Mouse (Mus musculus) forelimb bud, embryonic 11.5 days (tissue): ENCODE data around the gene Twist2.

Experiments
- DNase-seq: peaks from one replicate; pipeline ENCODE4 v3.0.0-alpha.2; 2012; ENCODE audit warnings: low read depth, low spot score

Gene Twist2

DNA sequence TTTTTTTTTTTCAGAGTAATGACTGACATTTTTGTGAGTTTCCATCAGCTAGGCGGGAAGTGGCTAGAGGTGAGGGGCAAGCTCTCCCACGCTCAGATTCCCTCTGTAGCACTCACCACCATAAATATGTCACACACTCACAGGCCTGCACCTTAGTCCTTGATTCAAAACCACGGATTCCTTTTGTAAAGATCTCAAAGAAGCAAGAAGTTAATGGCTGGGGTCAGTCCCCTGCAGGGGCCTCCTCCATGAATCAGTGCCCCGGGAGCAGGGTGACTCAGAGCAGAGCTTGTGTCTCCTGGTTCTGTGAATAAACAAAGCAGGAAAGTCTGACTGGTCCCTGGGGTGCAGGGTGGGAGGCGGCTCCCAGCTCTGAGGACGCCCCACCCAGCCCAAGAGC, 15.3 kb downstream of the Twist2 start:
- DNase-seq = no peak

DNA sequence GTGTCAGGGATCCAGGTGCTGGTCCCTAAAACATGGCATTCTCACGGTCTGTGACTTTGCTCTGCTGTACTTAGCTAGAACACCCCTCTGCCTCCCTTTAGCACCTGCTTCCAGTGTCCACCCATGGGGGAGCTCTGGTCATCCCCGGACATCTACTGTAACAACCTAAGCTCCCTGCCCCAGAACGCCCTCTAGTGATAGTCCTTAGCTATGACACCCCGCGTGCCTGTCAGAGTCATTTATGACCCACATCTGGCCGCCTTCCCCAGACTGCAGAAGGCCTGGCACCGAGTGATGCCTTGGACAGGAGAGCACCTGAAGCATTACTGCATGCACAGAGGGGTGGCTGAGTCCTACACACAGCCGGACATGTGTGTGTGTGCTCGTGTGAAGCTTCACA, 18.0 kb downstream of the Twist2 start:
- peak; percentile 59 for DNase-seq

DNA sequence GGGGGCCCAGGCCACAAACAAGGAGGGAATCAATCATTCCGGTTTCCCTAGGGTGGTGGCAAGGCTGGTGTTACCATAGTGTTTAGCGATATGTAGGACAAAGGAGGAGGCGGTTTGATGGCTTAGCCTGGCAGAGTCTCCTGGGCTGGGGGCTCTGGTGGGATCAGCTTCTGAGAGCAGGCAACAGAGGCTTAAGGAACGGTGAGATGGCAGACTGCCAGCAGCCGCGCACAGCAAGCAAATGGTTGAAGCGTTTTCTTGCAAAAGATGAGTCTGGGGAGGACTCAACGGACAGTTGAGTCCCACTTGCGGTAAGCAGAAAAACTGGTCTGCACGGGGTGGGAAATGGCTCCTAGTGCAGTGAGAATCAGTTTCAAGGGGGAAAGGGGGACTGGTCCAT, 19.3 kb downstream of the Twist2 start:
- no peak for DNase-seq

DNA sequence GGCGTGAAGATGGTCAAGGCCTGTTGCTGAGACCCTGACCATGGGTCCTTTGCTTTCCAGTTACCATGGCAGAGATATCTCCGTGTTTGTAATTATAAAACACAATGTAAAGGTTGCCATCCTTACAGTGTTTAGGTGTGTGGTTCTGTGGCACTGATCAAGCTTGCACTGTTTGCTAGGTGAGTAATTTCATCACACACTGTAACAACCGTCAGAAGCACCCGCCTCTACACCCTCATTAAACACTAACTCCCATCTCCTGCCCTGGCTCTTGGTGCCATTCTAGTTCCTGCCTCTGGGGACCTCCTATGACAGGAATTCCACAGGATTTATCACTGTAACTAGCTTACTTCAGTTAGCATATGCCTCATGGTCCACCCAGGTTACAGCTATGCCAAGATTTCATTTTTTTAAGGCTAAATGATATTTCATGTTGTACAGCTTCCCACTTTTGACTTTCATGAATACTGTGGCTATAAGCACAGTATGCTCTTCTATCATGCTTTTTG, 21.1 kb downstream of the Twist2 start:
- no peak for DNase-seq

DNA sequence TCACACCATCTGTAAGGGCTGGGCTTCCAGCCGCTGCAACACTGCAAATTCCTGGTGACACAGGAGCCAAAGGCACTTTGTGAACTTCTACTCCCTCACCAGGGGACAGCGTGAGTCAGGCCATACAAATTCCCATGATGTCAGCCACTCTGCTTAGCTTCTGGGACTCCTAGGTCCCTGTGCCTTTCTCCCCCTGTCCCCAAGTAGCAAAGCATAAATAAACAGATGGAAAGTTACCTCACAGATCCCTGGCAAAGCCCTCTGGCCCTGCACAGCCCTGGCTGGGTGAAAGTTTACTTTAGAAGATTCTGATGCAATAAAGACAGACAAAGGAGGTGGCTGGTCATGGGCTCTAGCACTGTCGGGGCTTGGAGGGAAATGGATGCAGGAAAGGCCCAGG, 22.3 kb downstream of the Twist2 start:
- DNase-seq = no peak

DNA sequence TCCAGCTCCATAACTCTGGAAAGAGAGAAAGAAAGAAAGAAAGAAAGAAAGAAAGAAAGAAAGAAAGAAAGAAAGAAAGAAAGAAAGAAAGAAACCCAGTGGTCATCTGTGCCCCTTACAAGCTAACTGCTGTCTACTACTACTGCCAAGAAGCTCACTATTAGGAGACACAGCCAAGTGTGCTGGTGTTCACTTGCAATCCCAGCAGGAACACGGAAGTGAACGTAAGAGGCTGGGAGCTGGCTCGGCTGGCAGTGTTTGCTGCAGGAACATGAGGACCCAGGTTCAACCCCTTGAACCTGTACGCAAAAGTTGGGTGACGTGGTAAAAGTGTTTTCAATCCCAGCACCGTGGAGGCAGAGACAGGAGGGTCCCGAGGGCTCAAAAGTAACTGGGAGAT, 22.7 kb downstream of the Twist2 start:
- DNase-seq = no peak

DNA sequence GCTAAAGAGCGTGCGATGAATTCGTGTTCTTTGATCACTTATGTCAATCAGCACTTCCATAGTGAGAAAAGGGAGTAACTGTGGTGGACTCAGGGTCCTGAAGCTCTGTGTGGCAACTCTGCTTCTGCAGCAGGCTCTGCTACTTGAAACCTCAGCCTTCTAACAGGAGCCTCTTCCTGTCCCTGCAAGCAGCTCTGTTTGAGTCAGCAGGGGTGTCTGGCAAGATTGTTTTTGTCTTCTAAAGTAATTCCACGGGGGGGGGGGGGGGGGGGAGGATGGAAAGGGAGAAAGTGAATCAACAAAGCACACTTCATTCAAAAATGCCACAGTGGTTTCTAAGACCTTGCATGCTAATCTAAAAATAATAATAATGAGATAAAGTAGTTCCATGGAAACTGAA, 24.0 kb downstream of the Twist2 start:
- no peak for DNase-seq

DNA sequence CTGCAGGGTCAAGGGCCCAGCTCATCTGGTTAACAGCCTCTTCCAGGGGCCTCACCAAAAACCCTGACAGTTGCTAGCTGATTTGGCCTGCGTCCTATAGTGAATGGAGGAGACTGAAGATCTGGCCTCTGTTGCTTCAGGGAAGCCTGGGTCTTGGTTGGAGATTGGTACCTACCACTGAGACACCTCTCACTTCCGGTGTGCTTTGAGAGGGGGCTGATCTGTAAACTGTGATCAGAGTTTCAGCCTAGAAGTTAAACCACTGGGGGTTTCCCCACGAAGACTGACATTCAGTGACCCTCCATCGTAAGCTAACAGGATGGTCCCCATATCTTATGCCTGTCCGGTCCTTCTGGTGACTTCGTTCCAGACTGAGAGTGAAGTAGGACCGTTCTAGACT, 30.7 kb downstream of the Twist2 start:
- no peak for DNase-seq

DNA sequence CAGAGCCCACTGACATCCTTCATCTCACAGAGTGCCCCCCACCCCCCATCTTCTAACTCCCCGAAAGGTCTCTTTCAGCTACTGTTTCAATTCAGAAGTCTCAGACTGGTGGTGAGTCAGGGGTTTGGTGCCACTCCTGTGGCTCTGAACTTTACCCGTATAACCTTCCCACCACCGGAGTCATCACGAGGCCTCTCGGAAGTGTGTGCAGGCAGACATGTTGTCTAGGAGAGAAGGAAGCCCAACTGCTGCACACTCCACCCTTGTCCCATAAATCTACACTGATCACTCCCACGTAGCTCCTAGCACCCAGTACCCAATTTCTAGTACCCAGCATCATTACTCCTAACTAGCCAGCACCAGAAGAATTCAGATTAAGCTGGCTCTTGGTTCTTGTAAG, 38.3 kb downstream of the Twist2 start:
- DNase-seq = no peak

DNA sequence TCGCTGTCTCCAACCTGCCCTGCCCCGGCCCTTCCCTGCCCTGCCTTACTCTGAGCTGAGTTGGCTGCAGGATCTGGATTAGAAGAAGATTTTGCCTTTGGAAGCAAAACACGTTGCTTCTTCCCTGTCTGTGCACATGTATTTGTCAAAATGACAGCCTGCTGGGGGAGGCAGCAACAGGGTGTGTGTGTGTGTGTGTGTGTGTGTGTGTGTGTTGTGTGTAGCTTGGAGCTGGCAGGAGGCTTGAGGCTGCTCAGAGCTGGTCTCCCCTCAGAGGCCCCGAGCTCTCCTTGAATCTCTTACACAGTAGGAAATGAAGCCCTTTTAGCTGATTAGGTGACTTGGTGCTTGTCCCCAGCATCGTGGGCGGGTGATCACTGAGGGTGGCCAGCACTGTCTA, 38.7 kb downstream of the Twist2 start:
- no peak for DNase-seq

DNA sequence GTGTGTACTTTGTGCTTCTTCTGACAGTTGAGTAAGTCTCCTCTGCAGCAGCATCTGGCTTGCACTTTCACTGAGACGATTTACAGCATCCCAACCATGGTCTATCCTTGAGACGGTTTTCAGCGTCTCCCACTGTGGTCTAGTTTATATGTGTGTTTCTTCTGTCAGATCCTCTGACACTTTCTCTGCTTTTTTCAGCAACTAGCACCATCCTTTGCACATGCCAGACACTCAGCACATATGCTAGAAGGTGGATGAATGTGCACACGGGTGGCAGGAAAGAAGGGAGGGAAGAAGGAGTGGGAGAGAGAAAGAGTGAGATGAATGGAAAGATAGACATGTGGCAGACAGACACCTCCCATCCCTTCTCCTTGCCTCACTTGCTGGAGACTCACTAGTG, 43.0 kb downstream of the Twist2 start:
- DNase-seq = no peak

DNA sequence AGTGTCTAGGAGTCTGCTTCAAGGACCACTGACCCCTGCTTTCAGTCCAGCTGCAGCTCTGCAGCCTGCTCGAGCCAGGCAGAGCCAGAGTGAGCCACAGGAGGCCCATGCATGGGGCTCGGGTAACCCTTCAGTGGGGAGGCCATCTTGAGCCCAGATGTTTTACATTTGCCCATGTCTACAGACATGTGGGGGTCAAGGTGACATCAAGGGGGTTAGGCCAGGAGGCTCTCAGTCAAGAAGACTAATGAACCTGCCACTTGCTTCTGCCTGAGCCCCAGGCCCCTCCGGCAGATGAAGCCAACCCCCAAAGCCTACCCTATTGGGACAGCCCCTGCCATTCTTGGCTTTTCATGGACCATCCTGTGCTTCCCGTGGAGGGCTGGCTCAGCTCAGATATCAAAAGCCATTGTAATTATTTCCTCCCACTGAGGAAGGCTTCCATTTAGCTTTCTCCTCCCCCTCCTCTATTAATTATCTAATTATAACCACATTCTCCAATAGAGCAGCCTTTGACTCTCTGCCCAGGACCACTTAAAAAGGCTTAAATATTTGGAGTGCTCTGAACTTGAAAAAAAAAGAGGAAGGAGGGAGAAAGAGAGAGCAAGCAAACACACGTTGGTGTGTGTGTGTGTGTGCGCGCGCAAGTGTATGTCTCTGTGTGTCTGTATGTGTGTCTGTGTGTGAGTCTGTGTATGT, 43.6 kb downstream of the Twist2 start:
- DNase-seq = peak; percentile 75

DNA sequence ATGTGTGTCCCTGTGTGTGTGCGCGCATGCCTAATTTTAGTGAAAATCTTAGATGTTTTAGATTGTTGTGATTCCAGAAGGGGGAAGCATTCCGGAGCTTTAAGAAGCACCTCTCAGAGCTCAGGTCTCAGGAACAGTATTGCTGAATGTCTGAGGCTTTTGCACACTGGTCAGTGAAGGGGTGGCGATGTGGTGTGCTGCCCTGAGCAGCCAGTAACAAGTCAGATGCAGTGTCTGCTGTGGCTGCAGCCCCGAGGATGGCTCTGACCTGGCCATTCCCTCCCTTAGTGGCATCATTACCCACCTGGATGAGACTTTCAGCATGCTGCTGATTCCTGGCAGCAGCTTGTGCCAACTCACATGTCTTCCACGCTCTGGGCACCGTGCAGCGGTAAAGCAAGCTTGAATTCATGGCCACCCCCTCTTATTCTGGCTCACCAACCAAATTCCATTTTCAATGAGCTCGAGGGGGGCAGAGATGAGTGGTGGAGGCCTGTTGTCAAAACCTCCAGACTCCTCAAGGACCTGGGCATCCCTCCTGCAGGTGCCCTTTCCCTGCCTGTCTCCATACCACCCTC, 44.2 kb downstream of the Twist2 start:
- no peak for DNase-seq

DNA sequence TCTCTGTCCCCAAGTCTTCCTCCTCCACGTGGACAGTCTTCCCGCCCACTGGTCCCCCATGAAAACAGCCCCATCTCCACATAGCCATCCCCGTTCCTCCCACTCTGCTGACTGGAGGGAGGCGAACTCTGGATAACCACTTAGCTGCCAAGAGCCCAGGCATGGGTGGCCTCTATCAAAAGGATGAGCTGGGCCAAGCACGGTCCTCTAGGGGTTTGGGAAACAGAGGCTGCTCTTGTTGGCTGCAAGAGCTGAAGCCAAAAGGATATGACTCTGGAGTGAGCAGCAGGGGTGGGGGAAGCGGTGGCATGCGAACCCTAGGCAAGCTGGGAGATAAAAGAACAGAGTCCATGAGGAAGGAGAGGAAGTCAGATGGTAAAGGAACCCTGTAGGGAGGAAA, 50.0 kb downstream of the Twist2 start:
- DNase-seq = no peak

DNA sequence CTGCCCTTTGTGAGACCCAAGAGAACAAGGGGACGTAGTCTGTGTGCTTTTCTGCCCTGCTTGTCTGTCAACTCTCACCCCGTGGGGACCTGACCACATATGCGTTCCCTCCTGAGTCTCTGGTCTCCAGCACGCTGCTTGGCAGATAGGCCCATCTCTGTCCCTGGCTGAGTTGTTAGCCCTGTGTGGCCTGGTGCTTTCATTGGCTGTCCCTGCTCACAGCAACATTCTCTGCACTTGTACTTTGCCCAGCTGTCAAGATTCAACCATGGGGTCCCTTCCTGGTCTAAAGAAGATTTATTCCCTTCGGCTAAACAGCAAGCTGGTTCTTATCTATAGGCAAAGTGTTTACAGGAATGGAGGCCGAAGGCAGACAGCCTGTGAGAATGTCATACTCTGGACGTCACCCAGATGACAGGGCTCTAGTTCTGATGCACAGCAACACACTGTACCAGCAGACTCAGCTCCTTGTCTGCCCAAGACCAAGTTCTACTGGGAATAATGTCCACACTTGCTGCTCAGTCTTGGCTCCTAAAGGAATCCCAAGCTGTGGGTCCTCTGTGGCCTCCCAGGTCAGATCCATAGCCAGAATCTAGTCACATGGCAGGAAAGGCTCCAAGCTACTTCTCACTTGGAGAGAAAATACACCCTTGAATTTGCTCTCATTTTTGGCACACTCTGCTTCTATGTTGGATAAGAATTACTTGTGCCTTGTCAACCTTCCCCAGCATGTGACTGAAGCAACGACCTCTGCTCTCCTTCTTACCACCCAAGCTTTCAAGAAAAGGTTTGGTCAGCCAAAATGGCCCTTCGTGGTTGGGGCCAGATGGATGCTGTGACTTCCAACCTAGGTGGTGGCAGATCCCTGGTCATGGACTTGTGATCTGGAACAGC, 55.8 kb downstream of the Twist2 start:
- no peak for DNase-seq

DNA sequence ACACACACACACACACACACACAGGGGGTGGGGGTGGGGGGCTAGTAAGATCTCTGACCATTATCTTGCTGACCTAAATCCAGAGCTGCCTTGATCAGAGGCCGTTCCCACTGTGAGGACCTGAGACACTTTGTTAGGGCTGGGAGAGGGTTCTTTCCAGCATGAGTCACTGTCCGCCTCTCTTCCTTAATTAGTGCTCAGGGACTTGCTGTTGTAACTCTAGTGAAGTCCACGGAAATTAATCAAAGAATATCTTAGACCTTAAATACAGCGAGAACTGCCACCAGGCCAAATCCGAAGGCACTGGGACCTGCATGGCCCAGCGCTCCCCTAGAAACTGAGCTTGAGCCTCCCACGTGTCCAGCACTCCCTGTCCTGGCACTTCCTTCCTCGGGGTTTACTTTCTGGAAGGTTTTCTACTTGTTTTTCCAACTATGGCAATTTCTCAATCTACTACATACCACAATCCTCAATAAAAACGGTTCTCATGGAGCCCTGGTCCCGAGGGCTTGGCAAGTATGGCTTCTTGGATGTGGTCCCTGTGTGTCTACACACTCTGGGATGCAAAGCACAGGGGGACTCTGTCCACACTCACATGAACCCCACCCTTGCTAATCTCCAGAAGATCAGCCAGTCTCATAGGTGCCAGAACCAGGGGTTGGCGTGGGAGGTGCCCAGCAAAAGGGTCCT, 57.0 kb downstream of the Twist2 start:
- no peak for DNase-seq

DNA sequence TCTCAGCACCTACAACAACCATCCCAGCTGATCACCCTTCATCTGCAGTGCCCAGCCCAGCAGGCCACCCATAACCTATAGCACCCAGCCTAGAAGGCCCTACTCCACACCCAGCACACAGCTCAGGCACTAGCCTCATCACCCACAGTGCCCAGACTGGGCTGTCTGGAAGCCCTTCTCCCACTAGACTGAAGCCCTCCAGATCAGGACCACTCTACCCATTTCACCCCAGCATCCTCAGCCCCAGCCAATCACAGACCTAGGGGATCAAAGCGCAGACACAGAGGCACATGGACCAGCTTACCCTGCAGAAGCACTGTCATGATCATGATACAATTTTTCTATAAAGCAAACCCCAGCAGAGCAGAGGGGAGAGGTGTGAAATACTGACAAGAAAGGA, 57.6 kb downstream of the Twist2 start:
- no peak for DNase-seq

DNA sequence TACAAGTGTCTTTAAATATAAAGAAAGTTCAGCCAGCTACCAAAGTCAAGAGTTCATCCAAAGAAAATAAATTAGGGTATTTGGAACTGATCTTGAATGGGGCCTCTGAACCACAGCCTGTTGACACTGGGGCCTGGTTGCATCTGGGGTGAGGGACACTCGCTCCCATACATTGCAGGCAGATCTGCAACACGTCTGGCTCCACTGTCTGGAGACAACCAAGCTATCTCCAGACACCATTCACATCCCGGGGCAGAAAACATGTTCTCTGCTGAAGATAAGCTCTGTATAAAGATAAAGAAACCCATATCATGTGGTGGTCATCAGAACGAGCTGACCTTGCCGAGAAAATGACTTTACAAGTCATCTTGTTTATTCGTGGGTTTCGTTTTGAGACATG, 60.2 kb downstream of the Twist2 start:
- DNase-seq = no peak

DNA sequence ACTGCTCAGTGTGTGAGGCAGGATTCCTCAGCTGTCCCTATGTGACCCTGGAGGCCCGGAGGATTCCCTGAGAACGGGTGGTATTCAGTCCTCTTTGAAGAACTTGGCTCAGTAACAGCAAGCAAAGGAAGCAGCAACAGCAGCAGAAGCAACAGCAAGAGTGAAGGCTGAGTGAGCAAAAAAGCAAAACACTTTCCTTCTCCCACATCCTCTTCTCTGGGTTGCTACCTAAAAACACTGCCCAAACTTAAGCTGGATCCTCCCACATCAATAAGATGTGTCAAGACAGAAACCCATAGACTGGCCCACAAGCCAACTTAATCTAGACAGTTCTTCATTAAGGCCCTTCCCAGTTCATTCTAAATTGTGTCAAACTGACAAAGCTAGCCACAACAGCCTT, 64.7 kb downstream of the Twist2 start:
- DNase-seq = no peak

DNA sequence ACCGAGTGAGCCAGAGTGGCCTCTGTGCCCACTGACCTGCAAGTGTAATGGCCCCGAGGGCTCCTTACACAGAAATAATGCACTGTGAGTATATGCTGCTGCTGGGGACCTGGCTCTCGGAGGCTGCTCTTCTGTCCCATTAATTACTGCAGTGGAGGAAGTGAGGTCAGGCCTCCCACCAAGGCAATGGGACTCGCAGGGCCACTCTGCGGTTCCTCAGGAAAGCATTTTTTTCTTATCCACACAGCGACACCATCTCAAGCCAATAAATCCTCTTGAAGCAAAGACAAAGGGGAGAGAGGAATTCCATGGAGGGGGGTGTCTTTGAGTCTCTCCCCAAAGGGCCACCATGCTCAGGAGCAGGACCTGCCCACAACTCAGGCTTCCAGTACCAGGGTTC, 69.8 kb downstream of the Twist2 start:
- DNase-seq = no peak

DNA sequence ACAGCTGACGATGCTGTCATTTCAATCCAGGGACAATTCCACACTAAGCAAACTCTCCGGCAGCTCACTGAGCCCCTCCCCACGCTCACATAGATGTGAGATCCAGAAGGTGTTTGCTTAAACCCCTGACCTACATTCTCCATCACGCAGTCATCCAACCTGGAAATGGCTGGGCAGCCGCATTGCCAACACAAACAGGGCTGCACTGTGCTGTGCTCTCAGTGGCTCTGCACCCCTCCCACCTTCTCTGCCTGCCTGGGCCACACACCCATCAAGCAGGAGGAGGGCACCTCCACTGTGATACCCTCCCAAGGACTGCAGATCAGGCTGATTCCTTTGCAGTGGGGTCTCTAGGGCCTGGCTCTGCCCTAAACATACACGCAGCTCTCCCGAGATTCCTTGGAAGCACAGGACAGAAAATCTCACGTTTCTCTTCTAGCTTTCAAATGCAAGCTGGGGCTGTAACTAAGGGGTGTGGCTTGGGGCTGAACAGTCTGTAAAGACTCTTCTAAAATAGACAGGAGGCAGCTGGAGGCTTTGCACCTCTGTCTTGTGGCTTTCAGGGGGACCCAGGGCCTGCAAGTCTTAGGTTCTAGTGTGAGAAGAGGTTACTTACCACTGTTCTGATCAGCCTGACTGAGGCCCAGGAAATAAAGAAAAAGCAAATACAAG, 71.3 kb downstream of the Twist2 start:
- no peak for DNase-seq
